Mouse (Mus musculus): ENCODE results near the gene Tmem151a.

Tmem151a gene

DNA sequence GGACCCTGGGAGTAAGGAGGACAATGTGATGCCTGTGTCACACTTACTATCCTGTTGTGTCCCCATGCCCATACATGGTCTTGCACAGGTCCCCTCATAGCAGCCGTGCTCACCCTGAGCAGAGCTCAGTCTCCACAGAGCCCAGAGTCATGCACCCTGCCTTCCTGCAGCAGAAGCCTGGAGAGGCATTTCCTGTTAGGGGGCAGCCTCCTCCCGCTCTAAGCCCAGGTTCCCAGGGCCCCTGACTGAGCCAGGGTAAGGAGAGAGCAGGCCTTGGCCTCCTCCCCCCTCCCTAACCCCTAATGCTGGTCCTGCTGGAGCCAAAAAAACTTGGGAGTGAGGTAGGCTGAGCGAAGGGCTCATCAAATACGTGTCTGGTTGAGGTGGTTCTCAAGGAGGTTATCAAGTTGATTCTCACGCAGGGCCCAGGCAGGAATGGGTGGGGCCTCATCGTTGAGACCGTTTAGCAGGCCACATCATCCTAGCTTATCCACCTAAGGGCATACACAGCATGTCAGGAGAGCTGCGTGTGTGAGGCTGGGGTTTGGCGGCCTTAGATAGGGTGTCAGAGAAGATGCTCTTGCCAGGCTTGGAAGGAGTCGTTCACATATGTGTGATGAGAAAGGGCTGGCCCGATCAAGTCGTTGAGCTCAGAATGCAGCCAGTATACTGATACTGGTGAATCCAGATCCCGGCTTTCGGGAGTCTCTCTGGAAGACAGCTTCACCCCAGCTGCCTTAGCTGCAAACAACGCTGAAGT, 18.1 kb downstream of the Tmem151a start:
- DNase-seq = no peak

DNA sequence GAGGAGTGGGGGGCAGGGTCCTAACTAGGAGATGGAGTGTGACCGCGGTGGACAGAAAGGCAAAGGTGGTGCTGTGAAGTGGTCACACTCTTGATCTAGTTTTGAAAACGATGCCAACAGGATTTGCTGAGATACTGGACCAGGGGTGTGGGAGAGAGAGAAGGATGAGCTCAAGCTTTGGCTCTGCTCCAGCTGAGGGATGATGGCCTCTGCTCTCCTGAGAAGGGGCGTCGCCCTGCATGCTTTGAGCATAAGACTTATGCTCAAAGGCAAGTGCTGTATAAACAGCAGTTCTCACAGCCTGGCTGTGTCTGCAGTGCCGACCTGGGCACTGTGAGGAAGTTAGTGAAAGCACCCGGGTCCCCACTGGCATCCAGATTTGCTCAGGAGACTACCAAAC, 20.2 kb downstream of the Tmem151a start:
- no peak for DNase-seq

GRCm38 (mm10) chr19:5062446-5062845, 22.9 kb downstream of the Tmem151a start:
- DNase-seq = no peak

DNA sequence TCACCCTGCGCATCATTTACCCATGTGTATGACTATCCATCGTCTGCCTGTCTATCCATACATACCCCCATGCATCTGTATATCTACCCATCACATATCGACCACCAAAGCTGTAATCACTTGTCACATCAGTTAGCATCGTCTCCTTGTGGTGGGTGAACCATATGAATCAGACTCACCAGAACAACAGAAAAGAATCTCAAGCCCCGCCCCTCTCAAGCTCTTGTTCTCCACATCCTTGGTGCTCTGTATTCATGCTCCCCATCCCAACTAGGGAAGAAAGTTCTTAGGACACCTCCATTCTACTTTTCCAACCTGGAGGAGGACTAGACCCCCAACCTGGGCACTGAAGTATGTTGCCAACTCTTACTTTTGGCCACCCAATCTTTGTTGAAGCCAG, 23.3 kb downstream of the Tmem151a start:
- DNase-seq = no peak

DNA sequence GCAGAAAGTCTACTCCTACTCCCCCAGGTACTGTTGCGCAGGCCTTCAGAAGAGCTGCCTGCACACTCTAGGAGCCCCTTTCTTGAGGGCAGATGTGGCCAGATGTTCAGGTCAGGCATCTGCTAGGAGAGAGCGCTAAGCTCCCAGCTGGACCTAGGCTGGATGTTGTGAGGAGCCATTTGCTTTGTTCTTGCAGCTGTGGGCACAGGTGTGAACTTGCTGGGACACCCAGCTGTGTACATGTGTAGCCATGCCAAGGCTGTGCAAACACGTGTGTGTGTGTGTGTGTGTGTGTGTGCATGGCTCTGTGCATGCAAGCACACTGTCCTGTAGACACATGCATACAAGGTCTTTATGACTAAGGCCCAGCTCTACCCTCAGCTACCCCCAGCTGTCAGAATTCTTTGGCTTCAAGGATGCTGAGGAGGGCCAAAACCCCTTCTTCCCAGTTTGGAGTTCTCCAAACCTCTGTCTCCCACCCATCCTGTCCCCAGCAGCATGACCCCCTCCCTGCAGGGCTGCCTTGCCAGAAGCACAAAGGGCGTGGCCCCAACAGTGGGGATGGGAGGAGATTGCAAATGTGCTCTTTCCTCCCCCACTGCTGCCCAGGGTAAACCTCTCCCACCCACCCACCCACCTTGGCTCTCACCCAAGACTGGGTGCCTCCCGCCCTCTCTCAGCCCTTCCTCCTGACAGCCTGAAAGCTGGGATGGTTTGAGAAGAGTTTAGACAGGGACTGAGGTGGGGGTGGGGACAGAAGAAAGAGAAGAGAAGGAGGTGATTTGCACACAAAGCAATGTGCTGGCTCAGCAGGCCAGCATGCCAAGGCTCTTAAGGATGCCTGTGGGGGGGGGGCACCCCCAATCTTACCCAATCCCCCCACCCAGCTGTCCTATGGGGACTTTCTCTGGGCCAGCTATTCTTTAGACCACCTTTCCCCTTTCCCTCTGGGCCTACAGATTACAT, 24.7 kb downstream of the Tmem151a start:
- DNase-seq = no peak

GRCm38 (mm10) chr19:5058801-5059771, 26.2 kb downstream of the Tmem151a start:
- no peak for DNase-seq

DNA sequence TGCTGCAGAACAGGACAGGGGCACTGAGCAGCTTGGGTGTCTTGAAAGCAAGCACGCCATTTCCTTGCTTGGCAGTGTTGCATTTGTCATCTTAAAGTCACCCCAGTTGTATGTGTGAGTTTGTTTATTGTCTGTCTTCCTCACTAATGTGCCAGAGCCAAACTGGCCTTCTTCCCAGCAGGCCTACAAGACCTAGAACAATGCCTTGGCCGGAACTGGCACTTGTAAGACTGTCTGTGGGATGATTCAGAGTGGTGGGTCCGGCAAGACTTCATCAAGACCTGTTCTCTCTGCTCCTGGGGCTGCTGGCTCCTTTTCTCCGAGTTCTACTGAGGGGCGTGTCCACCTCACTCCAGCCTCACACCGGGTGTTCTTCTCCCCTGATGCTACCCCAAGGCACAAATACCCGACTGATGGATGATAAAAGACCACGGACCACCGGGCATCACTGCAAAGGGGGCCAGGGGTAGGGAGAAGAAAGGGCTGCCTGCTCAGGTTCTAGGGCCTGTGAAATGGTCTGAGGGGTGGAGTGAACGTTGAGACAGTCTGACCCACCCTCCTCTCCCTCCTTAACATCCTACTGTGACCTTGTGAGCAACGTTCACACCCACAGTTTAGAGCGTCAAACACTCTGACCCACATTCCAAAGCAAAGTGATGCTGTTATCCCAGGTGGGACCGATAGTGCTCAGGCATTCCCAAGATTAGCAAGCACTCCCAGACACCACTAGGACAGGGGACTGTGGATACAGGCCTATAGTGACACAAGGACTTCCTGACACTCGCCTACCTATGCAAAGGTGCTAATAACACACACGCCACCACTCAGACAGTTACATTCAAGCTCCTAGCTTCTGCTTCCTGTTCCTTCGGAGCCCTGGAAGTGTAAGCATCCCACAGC, 27.2 kb downstream of the Tmem151a start:
- no peak for DNase-seq

DNA sequence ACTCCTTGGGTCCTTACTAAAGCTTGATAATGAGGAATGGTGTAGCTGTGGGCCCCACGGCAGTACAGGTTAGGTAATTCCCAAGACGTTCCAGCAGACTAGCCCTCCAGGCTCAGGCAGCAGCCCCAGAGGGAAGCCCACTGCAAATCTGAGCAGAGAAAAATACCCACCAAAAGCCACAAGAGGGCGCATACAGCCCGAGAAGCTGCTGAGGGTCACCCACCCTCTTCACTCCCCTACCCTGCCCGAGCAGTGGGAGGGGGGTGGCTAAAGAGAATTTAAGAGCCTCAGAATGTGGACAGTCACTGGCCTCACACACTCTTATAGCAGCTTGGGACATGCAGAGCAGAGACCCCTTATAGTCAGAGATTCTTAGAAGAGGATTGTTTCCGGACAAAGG, 29.1 kb downstream of the Tmem151a start:
- DNase-seq = no peak

DNA sequence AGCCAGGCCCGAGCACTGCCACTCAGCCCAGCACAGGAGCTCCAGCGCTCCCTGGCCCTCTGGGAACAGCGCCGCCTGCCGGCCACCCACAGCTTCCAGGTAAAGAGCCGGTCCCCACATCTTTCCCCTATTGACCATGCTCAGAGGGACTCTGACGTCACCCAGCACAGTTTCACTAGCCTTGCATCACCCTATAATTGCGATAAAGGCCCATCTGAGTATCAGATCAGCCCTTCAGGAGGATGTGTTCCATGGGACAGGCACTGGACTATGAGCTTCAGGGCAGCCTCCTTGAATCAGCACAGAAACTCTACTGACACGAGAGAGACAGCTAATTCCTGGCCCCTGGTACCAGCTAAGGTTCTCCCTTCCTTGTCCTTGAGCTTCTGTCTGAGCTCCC, 31.4 kb downstream of the Tmem151a start:
- peak; percentile 59 for DNase-seq

GRCm38 (mm10) chr19:5052853-5053252, 32.5 kb downstream of the Tmem151a start:
- DNase-seq = no peak

- no peak for DNase-seq
These were observed 33.0 kb downstream of the Tmem151a start for GRCm38 (mm10) chr19:5052166-5052822.

- DNase-seq = no peak
These were observed 33.8 kb downstream of the Tmem151a start for GRCm38 (mm10) chr19:5051515-5051914.

DNA sequence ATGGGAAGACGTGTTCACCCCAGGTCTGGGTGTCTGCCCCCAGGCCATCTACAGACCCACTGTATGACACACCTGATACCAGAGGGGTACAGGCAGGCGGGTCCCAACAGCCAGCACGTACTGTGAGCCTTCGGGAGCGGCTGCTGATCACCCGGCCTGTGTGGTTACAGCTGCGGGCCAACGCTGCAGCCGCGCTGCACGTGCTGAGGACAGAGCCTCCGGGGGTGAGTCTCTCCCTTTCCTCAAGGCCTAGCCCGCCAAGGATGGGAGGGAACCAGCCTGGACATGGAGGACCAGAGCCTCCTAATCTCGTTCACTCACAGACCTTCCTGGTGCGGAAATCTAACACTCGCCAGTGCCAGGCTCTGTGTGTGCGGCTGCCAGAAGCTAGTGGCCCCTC, 34.3 kb downstream of the Tmem151a start:
- no peak for DNase-seq

DNA sequence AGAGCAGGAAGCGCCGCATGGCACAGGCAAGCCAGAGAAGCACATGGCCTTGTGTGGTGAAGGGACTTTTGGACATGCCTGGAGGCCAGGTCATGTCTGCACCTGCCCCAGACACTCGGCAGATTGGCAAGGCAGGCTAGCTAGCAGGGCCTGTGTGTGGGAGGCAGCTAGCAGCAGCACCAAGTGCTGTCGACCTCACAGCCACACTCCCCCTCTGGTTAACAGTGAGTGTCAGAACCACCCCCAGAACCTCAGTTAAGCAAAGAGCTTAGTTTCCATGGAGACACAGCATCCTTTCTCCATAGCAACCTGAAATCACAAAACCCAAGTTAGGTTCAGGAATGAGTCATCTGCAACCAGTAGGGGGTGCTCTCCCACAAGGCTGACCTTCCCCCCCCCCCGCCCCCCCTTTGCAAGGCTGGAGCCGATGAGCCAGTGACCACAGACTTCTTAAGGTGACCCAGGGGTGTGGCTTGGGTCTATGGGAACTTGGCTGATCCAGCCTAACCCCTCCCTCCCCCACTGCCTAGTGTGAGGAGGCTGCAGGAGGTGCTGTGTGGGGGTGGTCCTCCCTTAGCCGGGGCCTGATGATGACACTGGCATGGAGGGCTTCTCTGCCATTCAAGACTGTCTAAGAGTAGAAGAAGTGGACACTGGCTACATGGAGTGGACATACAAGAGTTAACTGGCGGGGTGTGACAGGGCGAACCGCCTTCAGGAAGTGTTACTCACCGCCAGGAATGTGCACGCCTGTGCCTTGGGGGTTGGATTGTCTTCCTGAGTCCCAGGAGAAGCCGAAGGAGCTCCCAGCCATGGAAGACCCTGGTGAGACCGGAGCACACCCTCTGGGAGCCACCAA, 35.1 kb downstream of the Tmem151a start, which contains the start of gene Rin1:
TSS of gene Rin1 (plus strand) at position 435 of the 859 bp plus-strand sequence.
- DNase-seq = no peak

GRCm38 (mm10) chr19:5049325-5049724, 36.0 kb downstream of the Tmem151a start:
- DNase-seq = no peak

- DNase-seq = peak; percentile 65
These were observed 36.9 kb downstream of the Tmem151a start for GRCm38 (mm10) chr19:5048138-5049056.

- DNase-seq = no peak
These were observed 39.8 kb downstream of the Tmem151a start for GRCm38 (mm10) chr19:5045531-5045930.

- DNase-seq = no peak
These were observed 43.7 kb downstream of the Tmem151a start for GRCm38 (mm10) chr19:5041588-5041987.

Measured in right cerebral cortex, postnatal 14 days (tissue).